Mouse (Mus musculus): ENCODE data around the gene Szrd1. TPM values are rescaled to one million over a fixed set of nuclear protein-coding genes. Genes with fewer than 3 reads are reported as not detected.
A peak's percentile ranks its signal among the peaks of the same experiment; 100 is the strongest.

Szrd1 gene
- total RNA-seq, 2 experiments from 2014 or later: 91.0 to 93.7 TPM

DNA sequence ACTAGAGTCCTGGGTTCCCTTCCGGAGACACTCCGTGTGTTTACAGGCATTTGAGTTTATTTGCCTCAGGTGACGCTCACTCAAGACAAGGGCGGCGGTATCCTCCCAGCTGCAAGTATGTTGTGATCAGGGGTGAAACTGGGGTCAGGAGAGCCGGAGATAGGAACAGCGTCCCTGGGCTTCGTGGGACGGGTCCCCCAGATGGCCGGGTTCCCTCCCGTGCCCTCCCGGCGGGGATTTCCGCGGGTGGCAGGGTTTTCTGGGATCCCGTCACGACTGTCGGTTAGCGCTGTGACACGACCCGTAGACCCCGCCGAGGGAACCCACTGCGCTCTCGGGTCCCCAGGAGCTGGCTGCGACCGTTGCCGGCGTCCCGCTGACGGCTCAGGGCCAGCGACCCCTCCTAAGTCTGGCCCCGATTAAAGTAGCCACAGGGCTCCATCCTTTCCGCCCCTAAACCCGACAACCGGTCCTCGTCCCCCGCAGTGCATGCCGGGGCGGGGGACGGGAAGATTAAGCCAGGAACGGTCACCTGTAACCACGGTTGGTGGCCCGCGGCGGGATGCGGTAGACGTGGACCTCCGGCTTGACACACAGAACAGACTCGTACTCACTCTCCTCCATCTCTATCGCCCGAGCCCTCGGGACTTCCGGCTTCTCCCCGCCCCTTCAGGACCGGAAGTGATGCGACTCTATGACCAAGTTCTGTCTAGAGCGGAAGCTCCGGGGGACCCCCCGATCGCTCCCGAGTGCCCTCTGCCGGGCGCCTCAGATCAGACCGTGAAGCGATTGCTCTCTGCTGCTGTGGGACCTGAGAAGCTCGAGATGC, 61.7 kb downstream of the Szrd1 start, which contains the start of gene Necap2:
TSS of gene Necap2 (minus strand) at position 677 of the 829 bp plus-strand sequence.
- intact Hi-C loops (cut with DNase I): loop anchor here (2.0 kb wide), 2 partner anchors 17 to 43 kb away; partner anchors contain the start of gene Crocc
- peak; percentile 95 to 97 for DNase-seq

DNA sequence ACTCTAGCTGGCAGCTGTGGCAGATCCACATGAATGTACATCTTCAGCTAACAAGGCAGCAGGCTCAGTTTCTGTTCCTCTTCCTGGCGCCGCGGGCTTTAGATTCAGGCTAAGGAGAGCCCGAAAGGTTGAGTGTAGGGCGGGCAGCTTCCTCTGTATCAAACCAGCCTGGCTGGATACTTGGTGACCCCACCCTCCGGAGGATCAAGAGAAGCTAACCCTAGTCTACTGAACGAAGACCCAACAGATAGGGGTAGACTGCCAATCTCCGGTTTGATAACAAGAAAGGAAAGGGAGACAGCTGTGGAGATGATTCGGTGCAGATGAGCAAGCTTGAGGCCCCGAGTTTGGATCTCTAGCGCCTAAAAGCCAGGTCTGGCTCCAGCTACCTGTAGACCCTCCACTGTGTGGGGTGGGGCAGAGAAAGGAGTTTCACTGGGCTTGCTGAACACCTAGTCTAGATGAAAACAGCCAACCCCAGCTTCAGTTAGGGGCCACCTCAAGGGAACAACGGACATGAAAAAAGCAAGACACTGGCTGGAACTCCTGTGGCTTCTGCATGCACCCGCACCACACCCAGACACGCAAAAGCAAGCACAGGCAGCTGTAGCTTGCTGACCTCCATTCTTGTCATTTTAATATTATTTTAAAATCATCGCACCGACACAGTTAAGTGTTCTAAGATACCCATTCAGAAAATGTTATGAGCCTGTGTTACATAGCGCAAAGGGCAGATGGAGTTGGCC, 62.6 kb downstream of the Szrd1 start:
- peak in 1 of 2 experiments; percentile 33 for DNase-seq
- intact Hi-C loops (cut with DNase I): loop anchor here (2.0 kb wide), 1 partner anchor 16 kb away; the partner anchor contains the start of gene Crocc

DNA sequence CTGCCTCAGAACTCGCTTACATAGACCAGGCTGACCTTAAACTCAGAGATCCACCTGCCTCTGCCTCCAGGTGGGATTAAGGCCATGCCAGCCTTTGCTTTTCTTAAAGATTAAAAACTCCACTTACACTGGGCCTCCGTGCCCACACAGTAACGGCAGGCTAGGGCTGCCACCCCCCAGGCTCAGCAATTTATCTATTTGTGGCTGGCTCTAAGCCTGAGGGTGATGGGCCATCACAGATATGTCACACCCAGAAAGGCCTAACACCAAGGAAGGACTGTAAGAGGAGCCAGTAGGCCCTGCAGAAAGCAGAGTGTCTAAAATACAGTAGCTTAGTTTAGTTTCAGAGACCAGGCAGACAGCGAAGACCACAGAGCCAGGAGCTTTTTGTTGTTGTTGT, 65.5 kb downstream of the Szrd1 start:
- no peak for DNase-seq
- intact Hi-C loops (cut with DNase I): no loop called here

GRCm38 (mm10) chr4:141073661-141074060, 65.9 kb downstream of the Szrd1 start:
- intact Hi-C loops (cut with DNase I): no loop called here
- peak; percentile 66 to 71 for DNase-seq

DNA sequence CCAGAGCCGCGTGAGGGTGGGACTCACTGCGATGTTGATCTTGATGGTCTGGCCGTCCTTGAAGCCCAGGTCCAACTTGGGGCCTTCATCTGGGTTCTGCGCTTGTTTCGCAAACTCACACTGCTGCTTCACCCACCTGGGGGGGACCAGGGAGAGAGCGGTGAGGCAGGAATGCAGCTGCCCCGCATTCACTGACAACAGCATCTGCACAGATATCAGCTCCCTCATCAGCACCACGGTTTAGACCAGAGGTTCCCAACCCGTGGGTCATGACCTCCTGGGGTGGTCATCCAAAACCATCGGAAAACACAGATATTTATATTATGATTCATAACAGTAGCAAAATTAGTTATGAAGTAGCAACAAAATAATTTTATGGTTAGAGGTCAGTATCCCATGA, 67.1 kb downstream of the Szrd1 start:
- intact Hi-C loops (cut with DNase I): no loop called here
- no peak for DNase-seq

DNA sequence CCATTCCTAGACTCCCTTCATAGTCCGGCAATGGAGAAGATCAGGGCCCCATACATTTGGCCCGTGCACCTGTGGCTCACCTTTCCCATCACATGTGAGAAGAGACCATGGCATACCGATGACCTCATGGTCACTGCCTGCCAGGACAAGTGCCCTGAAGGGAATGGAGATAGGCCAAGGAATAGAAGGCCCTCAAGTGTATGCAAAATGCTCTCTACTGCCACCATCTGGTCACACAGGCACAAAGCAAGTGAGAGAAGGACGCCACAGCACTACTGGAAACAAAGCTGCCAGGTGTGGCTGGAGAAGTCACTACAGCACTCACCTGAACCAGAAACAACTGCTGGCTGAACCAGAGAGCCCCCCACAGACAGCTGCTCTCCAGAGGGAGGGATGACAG, 69.8 kb downstream of the Szrd1 start:
- intact Hi-C loops (cut with DNase I): no loop called here
- peak; percentile 39 to 51 for DNase-seq

DNA sequence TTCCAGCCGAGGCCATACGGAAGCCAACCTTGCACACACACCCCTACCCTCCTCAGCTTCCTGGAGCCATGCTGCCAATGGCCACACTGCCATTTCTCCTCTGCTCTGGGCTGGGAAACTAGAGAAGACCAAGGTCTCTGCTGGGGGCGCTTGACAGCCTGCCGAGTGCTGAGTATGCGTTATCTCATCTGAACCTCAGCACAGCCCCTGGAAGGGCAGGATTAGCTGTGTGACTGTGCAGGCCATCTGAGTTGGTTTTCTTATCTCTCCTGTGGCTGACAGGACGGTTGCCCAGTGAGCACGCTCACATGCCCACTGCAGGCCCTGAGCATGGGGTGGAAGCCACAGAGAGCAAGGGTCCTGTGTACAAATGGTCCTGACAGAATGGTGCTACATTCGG, 70.9 kb downstream of the Szrd1 start:
- intact Hi-C loops (cut with DNase I): no loop called here

DNA sequence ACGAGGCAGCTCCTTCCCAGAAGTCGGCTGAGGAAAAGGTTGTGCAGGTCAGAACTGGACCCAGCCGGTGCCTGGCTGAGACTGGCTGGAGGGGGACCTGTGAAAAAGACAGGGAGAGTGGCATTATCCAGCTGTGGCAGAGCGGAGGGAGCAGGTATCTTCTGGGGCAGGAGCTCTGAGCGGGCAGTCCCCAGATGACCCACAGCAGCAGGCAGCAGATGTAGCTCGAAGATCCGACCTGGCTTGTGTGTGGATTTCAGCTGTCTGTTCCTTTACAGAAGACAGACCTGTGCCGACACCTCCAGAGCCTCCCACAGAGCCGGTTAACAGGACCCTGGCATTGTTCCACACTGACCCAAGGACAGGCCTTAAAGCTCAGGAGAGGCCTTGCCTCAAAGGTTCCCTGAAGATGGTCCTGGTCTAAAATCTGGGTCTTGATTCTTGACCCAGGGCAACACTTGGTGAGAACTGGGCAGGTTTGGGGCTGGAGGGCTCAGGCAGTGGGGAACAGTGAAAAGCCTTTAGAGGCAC, 72.0 kb downstream of the Szrd1 start:
- DNase-seq: no peak
- intact Hi-C loops (cut with DNase I): no loop called here

More for the DNA sequence above, 70.9 kb downstream of the Szrd1 start:
- DNase-seq: no peak

DNA sequence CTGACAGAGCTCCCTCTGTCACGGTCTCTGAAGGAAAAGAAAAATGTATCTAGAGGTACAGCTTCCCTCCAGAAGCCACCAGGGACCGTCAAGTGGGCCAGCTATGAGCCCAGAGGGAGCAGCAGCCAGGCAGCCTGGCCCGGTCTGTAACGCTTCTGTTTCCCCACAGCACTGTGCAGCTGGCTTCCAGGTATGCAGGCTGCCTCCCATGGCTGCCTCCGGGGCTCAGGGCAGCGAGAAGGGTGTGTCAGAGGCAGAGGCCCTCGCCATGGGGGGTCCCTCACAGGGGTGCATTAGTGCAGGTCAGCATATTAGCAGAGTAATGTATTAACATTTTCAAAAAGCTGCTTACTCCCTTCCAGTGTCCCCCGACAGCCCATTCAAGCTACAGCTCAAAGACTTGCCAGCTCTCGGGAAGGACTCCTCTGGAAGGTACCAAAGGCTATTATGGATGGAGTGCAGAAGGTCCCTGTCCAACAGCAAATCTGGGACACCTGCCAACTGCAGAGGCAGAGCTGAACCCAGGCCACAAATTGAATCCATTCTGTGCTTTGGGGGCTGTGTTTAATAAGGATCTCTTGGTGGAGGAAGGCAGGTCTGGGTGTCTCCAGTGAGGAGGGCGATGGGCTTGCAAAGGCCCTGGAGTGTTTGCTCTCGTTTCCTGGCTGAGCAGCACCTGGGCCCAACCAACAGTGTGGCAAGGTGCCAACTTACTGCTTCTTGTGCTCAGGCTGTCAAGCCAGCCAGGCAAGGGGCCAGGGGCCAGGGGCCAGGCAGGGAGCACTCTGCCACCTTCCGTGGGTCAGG, 72.7 kb downstream of the Szrd1 start:
- intact Hi-C loops (cut with DNase I): no loop called here
- DNase-seq: peak; percentile 37 to 55

DNA sequence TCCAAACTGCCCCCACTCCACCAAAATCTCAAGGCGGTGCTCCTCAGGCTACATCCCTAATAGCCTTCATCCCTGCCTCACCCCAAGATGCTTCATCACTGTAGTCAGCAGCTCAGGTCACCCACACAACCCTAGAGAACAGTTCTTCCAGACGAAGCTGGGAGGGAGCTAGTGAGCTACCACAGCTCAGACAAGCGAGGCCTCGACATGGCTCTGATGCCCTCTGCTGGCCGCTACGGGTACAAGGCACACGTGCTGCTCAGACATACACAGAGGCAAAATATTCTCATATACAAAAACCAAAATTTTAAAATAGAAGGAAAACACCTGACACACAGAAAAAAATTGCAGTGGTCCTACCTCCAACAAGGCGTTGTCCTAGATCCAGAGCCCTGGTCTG, 74.5 kb downstream of the Szrd1 start:
- intact Hi-C loops (cut with DNase I): loop anchor here (1.0 kb wide), 1 partner anchor 21 kb away; no protein-coding TSS in a partner anchor

GRCm38 (mm10) chr4:141064104-141064659, 75.4 kb downstream of the Szrd1 start:
- intact Hi-C loops (cut with DNase I): no loop called here

More for the DNA sequence above, 74.5 kb downstream of the Szrd1 start:
- peak; percentile 74 to 78 for DNase-seq

More at GRCm38 (mm10) chr4:141064104-141064659, 75.4 kb downstream of the Szrd1 start:
- no peak for DNase-seq

Other genes with a start within 250 kb of the Szrd1 start
- 1 to 10 TPM in 1 of 2 experiments, under 1 TPM in 1; 0.56 to 1.0 TPM for gene Padi2, start 233.4 kb downstream of the Szrd1 start, total RNA-seq (2021)
- gene Sdhb, start 178.6 kb downstream of the Szrd1 start, total RNA-seq (2021): 1,000 to 10,000 TPM; 1,261 to 1,268 TPM
- gene Atp13a2, start 152.9 kb downstream of the Szrd1 start, total RNA-seq (2021): 10 to 100 TPM; 16.5 to 17.3 TPM
- 1 to 10 TPM; 4.0 to 4.3 TPM for gene Mfap2, start 129.4 kb downstream of the Szrd1 start, total RNA-seq (2021)
- gene Crocc, start 79.2 kb downstream of the Szrd1 start, total RNA-seq (2021): 1 to 10 TPM; 4.3 to 5.5 TPM
- 10 to 100 TPM; 17.2 to 18.1 TPM for gene Necap2, start 61.4 kb downstream of the Szrd1 start, total RNA-seq (2021)
- not detected for gene Spata21, start 51.4 kb downstream of the Szrd1 start, total RNA-seq (2021)
- 10 to 100 TPM; 11.4 to 11.8 TPM for gene Fbxo42, start 8.1 kb upstream of the Szrd1 start, total RNA-seq (2021)
- 1 to 10 TPM in 1 of 2 experiments, under 1 TPM in 1; 0.80 to 1.1 TPM for gene Rsg1, start 74.2 kb upstream of the Szrd1 start, total RNA-seq (2021)
- gene Arhgef19, start 99.7 kb upstream of the Szrd1 start, total RNA-seq (2021): 10 to 100 TPM; 22.2 to 39.7 TPM
- 1 to 10 TPM; 5.4 to 7.0 TPM for gene Epha2, start 161.5 kb upstream of the Szrd1 start, total RNA-seq (2021)
- gene Fam131c, start 228.4 kb upstream of the Szrd1 start, total RNA-seq (2021): 1 to 10 TPM; 1.6 to 1.7 TPM

Data from heart, postnatal 36 days (tissue).